Mouse (Mus musculus) heart, adult 9 months (tissue): ENCODE results near the gene Kdf1.

ENCODE experiments used
- DNase-seq, 2 experiments: peaks; one replicate each; pipeline ENCODE4 v3.0.0; 2022; ENCODE audit warnings: low spot score in 2 of 2

Kdf1 gene

DNA sequence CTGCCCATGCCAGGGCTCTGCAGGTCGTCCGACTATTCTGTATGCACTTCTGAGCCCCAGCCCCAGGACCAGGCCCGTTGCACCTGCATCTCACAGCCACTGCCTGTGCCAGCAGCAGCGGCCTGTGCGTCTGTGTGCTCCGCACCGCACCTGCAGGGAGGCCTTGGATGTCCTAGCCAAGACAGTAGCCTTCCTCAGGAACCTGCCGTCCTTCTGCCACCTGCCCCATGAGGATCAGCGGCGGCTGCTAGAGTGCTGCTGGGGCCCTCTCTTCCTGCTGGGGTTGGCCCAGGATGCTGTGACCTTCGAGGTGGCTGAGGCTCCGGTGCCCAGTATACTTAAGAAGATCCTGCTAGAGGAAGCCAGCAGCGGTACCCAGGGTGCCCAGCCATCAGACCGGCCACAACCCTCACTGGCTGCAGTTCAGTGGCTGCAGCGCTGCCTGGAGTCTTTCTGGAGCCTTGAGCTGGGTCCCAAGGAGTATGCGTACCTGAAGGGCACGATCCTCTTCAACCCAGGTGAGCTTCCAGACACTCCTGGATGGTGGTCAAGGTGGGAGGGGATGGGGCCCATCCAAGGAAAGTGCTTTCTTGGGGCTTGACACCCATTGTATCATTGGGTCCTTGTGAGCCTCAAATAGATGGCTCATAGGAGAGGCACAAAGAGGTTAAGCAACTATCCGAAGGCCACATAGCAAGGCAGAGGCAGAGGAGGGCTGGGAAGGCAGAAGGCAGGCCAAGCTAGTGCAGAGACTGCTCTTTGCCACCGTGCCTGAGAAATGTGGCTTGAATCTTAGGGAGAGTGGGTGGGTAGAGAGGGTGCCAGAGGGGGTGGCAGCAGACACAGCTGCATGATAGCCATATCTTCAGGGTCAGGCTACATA, 34.9 kb downstream of the Kdf1 start:
- peak in 1 of 2 experiments; percentile 12 for DNase-seq

DNA sequence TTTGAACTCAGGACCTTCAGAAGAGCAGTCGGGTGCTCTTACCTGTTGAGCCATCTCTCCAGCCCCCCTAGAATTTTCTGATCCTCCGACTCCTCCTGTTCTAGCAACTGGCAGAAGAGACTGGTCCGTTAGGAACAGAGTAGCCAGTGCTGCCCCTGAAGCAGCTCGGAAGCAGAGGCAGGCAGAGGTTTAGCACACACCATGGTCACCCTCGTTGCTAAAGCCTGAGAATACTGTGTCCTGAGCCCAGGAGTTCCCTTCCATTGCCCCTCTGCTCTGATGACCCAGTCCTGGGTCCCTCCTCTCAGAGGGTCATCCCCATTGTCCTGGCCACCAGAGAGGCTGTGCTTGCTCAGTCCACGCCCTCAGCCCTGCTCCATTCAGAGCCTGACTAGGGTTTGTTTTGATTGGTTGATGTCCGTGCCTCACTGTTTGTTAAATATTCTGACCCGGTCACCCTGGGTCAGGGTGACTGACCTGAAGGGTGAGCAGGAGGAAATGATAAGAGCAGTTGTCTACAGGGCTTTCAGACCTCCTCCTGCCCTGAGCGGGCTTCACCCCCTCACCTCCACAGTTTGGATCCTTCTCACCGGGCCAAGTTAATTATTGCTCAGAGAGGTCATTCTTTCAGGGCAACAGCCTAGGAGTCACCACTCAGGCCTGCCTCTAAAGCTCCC, 38.4 kb downstream of the Kdf1 start:
- DNase-seq: no peak

DNA sequence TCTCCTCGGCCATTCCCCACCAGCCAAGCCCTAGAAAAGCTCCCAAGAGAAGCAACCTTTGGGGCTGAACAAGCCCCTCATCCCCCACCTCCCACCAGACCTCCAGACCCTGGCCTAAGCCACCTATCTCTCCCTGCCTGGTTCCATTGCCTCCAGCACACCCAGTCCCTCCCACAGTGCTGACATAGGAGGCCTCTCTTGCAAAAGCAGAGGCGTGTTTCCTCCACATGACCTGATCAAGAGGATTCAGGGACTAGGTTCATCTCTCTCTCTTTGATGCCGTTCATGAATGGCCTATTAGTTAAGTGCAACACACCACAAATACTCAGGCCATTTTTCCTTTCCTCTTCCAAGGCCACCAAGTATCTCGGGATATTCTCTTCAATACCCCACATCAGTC, 41.1 kb downstream of the Kdf1 start:
- no peak for DNase-seq

DNA sequence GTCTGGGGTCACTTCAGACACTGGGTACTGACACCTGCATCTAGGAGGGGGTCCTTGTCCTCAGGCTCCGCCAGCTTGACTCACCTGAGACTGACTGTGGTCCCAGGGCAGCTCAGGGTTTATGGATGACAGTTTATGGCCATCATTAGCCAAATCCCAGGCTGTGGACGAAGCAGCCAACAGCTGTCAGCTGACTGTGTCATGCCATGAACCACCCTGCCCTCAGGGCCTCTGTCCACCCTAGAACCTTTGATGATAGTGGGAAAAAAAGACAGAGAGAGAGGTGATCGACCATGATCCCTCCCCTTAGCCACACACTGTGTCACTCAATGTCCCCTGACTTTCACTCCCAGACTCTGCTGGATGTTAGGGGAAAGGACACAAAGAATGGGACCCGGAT, 42.9 kb downstream of the Kdf1 start:
- DNase-seq: no peak

DNA sequence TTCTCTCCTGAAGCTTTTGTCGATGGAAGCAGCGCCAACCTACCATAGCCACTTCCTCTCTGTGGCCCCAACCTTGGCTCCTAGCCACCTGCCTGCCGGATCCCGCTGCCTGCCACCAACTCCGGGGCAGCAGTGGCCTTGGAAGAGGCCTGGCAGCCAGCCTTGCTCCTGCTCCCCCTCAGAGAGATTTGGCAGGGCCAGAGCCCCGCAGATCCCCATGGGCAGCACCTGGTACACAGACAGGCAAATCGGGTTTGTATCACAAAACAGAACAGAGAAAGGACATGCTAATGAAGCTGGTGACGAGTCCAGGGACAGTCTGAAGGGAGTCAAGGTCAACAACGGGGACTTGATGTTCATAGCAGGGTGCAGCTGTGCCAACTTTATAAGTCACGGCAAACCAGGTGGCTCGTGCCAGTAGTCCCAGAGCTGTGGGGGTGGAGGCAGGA, 44.4 kb downstream of the Kdf1 start:
- peak; percentile 72 to 73 for DNase-seq

DNA sequence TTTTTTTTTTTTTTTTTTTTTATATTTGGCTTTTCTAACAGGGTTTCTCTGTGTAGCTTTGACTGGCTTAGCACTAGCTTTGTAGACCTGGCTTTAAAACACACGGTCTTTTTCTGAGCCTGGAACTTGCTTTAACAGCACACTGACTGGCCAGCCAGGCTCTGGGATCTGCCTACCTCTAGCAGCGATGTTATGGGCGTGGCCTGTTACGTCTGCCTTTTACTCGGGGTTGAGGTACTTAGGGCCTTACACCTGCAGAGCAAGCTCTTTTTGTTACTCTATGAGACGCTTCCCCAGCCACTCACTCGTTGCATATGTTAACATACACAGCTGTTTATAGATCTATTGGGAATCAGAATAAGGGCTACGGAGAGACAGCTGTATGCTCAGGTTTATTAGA, 48.5 kb downstream of the Kdf1 start:
- DNase-seq: no peak

DNA sequence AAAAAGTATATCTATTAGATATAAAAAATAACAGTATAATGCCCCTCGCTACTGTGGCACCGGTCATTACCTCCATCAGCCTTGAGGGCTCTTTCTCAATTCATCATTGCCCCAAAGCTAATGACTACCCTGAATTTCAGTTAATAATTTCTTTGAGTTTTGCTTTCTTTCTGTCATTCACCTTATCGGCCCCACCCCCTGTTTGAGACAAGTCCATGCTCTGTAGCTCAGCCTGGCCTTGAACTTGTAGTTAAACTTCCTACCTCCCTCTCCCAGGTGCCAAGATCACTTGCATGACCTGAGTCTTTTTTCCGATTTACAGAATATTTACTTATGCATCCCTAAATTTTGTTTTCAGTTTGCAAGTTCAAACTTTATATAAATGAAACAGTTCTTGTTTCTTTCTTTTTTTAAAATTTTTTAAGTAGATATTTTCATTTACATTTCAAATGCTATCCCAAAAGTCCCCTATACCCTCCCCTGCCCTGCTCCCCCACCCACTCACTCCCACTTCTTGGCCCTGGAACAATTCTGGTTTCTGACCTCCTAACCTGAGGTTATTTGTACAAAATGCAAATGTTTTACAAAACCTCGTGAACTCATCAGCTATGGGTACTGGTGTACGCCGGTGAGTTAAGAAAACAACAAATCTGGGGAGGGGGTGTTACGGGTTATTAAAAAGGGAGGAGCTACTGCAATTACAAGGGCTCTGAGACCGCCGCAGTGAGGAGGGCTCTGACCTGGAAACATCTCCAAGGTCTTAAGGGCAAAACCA, 50.7 kb downstream of the Kdf1 start:
- DNase-seq: no peak

DNA sequence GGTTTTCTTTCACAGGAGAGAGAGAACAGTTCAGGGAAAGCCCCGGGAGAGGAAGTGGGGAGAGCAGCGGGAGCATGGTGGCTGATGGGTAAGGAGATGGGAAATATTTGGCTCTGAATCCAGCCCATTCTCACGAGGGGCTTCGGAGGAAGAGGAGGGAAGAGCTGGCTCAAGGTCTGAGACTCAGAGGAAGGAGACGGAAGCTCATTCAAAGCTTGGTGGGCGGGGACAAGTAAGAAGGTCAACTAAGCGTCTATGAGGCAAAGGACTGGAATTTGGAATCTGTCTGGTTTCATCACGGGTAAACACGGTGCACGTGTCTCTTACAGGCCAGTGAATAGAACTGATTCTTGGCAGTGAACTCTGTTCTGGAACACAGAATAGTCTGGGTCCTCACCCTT, 51.3 kb downstream of the Kdf1 start:
- DNase-seq: no peak

DNA sequence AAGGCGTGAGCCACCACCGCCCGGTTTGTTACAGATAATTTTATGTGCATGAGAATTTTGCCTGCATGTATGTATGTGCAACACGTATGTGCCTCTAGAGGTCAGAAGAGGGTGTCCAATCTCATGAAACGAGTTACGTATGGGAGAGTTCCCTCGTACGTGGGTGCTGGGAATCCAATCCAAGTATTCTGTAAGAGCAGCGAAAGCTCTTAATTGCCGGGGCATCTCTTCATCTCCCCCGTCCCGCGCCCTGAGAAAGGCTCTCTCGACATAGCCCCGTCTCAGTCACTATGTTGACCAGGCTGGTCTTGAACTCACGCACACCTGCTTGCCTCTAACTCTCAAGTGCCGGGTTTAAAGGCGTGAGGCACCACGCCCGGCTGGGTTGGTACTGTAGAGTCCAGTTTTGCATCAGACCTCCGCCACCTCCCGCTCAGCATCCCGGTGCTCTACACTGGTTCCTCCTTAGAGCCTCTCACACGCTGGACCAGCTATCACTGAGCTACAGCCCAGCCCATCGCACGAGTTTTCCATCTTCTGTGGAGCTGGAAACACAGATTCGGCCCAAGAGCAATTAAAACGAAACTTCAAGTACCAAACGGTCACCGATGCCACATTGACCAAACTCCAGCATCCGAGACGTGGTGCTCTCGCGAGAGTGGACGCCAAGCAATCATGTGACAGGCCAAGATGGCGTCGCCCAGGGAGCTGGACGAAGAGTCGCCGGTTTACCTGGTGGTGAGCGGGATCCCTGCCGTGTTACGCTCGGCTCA, 55.5 kb downstream of the Kdf1 start, which contains the start of gene Gpatch3:
Gpatch3 (plus strand) TSS at position 676 of the 773 bp plus-strand sequence.
- DNase-seq: peak; percentile 88 to 92

DNA sequence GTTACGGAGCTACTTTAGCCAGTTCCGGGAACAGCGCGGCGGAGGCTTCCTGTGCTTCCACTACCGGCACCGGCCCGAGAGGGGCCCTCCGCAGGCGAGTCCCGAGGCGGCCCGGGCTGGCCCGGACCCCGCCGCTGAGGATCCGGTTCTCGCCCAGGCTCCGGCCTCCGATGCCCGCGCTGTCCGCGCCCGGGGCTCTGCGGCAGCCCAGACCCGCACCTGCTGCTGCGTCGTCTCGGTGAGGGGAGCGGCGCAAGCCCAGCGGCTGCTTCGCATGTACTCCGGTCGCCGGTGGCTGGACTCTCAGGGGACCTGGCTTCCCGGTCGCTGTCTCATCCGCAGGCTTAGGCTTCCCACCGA, 56.1 kb downstream of the Kdf1 start:
- no peak for DNase-seq

DNA sequence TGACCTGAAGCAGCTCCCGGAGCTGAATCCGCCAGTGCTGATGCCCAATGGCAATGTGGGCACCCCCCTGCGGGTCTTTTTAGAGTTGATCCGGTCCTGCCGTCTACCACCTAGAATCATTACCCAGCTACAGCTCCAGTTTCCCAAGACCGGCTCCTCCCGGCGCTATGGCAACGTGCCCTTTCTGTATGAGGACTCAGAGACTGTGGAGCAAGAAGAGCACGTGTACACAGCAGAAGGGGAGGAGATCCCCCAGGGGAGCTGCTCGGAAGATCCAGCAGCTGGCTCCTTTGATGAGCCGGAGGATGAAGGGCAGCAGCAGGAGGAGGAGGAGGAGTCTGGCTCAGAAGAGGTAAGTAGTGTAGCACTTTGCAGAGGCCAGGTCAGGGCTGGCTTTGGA, 59.2 kb downstream of the Kdf1 start:
- no peak for DNase-seq
